Mouse (Mus musculus) retina, embryonic 14.5 days (tissue): ENCODE measurements around the gene Smad9.

Experiments
- DNase-seq: peaks from one replicate; pipeline ENCODE4 v3.0.0-alpha.2; 2015; ENCODE audit warnings: low spot score

Gene Smad9

GRCm38 (mm10) chr3:54809111-54809510 lies 53.7 kb downstream of the Smad9 start:
- no peak for DNase-seq

- no peak for DNase-seq
Measured at GRCm38 (mm10) chr3:54811616-54812015, 56.2 kb downstream of the Smad9 start.

GRCm38 (mm10) chr3:54813418-54813988 lies 58.1 kb downstream of the Smad9 start:
- no peak for DNase-seq

- DNase-seq: no peak
Measured at GRCm38 (mm10) chr3:54814622-54815021, 59.2 kb downstream of the Smad9 start.

- peak; percentile 89 for DNase-seq
Measured at GRCm38 (mm10) chr3:54815292-54815691, 59.9 kb downstream of the Smad9 start.

GRCm38 (mm10) chr3:54822526-54822925 lies 67.1 kb downstream of the Smad9 start:
- no peak for DNase-seq

- DNase-seq: no peak
Measured at GRCm38 (mm10) chr3:54832491-54832890, 77.1 kb downstream of the Smad9 start.

- DNase-seq: no peak
Measured at GRCm38 (mm10) chr3:54835421-54835820, 80.0 kb downstream of the Smad9 start.
